ENCODE assay signal across 9 mouse cellular contexts in the genomic region with DNA sequence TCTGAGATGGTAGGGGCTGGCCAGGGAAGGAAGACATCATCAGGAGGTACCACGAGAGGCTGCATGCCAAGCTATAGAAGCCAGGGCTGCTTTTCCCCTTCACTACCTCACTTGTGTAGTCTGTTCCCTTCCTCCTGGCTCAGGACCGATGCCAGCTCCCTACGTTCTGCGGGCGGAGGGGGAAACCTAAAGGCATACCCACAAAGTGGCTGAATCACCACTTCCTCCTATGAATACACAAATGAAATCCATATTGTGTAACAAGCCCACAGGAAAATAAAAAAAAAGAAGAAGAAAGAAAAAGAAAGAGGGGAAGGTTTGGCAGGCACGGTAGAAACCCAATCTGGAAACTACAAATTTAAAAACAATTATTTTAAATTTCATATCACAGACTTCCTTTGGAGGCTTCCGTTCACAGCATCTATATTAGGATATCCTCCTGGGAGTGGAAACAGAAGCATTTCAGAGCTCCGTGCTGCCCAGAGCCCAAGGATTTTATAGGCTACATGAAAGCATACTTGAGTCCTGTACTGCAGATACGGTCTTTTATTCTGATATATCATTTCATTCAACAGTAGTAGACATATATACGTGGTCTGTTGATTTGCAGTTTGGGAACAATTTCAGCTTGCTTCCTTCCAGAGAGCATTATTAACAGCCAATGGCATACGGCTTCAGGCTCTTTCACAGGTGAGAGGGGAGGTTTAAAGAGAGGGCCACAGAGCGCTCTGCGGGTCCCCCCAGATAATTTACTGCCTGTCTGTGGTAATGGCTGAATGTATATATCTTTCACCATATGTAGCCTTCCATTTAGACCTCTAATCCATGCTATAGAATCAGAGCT.
DNase-seq lines count a peak whose midpoint lies in the region; ATAC-seq lines count a peak whose summit lies in the region.
"Had no signal": no experiment of that assay in that cellular context is flagged by ENCODE, and none has a peak within 500 bp of the region (broad histone marks: within the 10 kb centered on the region; RNA-seq: fewer than 3 reads in every experiment).

No protein-coding gene starts in this region.

- no peak overlapping the region for H3K9ac ChIP-seq in heart, embryonic 12.5 days

- no peaks in the 10 kb centered on the region for H3K9me3 ChIP-seq in heart, embryonic 12.5 days (replicated peaks)

- H3K27ac ChIP-seq in heart, embryonic 12.5 days (ENCODE audit: poor library complexity, severe bottlenecking) = no peak overlapping the region

- no peaks in the 10 kb centered on the region for H3K27me3 ChIP-seq in heart, embryonic 12.5 days (replicated peaks)
- H3K27me3 ChIP-seq: Patski had no signal

- H3K36me3 ChIP-seq in heart, embryonic 12.5 days = no peaks in the 10 kb centered on the region

- H3K4me2 ChIP-seq in heart, embryonic 12.5 days = no peak overlapping the region

- H3K4me3 ChIP-seq in heart, embryonic 12.5 days = no peak overlapping the region

- WGBS in heart, embryonic 12.5 days = 74% methylated on average over 13 of the region's 13 CpGs

- intact Hi-C loops in left cerebral cortex, postnatal 10 days (cut with DNase I) = no loop called here

- peak; percentile 24 for DNase-seq in heart, adult 8-10 months (ENCODE audit: low spot score)
- peak; percentile 24 to 54 for DNase-seq in left cerebral cortex, postnatal 10 days (ENCODE audit: extremely low spot score in 1 of 2, low spot score in 2 of 2)
- DNase-seq in cerebellum, adult 11-12 months = no peak
- no peak for DNase-seq in embryo, embryonic 10.5 days (ENCODE audit: low spot score)
- no peak for DNase-seq in ovary, postnatal 36 days (ENCODE audit: low spot score)

- no peak for ATAC-seq in heart, embryonic 12.5 days (ENCODE audit: insufficient number of reproducible peaks, low FRiP score)
- peak; percentile 90 for ATAC-seq in frontal cortex, adult (ENCODE audit: low TSS enrichment)
- peak; percentile 59; the same call in 1 of the 2 replicates for ATAC-seq in monocyte, adult 5-6 weeks (replicated peaks; ENCODE audit: insufficient number of reproducible peaks, low FRiP score, low TSS enrichment, poor library complexity, severe bottlenecking)
- ATAC-seq: Patski had no signal

- no peaks in the 10 kb centered on the region for H3K4me1 ChIP-seq in heart, embryonic 12.5 days (replicated peaks)

Comparison
In these comparisons a context has a peak if more than half of its experiments do, and no peak if none do; other contexts are left out.
1. DNase-seq: peak in heart, adult 8-10 months (single experiment) and left cerebral cortex, postnatal 10 days (2 of 2); none in cerebellum, adult 11-12 months (single experiment), embryo, embryonic 10.5 days (single experiment) and ovary, postnatal 36 days (single experiment).